Mouse (Mus musculus) liver, embryonic 14.5 days (tissue): ENCODE results near the gene 9930021J03Rik. TPM values are rescaled to one million over a fixed set of nuclear protein-coding genes. Genes with fewer than 3 reads are reported as not detected.

Experiments
- ATAC-seq: fragments of 200-750 bp; cut with Nextera tagmentation; 2 replicates; pipeline ENCODE4 v1.8.0; 2017; ENCODE audit warnings: moderate number of reproducible peaks, mild to moderate bottlenecking, moderate library complexity; ENCODE audit not compliant: insufficient read depth
- DNase-seq, 3 experiments: peaks; one replicate each; pipeline ENCODE4 v3.0.0-alpha.2; 2012 to 2013; ENCODE audit warnings: low read depth in 3 of 3, low spot score in 3 of 3
- H3K27ac ChIP-seq: fragments of 300-500 bp; sonication (generic); 2 replicates; pipeline ENCODE4 v1.5.1; 2014; ENCODE audit warnings: moderate library complexity, mild to moderate bottlenecking, control low read depth, inconsistent platforms
- H3K27me3 ChIP-seq: fragments of 300-500 bp; sonication (generic); 2 replicates; pipeline ENCODE4 v1.6.1; 2014; ENCODE audit warnings: mild to moderate bottlenecking, low read length, moderate library complexity; ENCODE audit not compliant: control insufficient read depth, insufficient read depth
- H3K36me3 ChIP-seq: fragments of 300-500 bp; sonication (generic); replicated peaks from 2 replicates; pipeline ENCODE4 v1.6.1; 2014; ENCODE audit warnings: low read depth; ENCODE audit not compliant: control insufficient read depth, insufficient read depth
- H3K4me1 ChIP-seq, 2 experiments: fragments of 200-500 bp in 1 of 2; fragments of 300-500 bp in 1 of 2; sonication (generic) in 1 of 2; replicated peaks; 2 replicates each; pipeline ENCODE4 v1.6.1; 2012 to 2014; ENCODE audit warnings: antibody characterized with exemption in 1 of 2, inconsistent platforms in 1 of 2, low read length in 1 of 2; ENCODE audit not compliant: control insufficient read depth in 2 of 2, insufficient read depth in 2 of 2
- H3K4me2 ChIP-seq: fragments of 300-500 bp; sonication (generic); 2 replicates; pipeline ENCODE4 v1.6.1; 2014; ENCODE audit warnings: low read depth, mild to moderate bottlenecking, control low read depth, moderate library complexity
- H3K4me3 ChIP-seq, 2 experiments: fragments of 200-500 bp in 1 of 2; fragments of 300-500 bp in 1 of 2; sonication (generic) in 1 of 2; 2 replicates each; pipeline ENCODE4 v1.5.1; 2012 to 2014; ENCODE audit warnings: low read depth in 2 of 2, low read length in 2 of 2, mild to moderate bottlenecking in 2 of 2, control low read depth in 1 of 2, inconsistent platforms in 1 of 2, moderate library complexity in 1 of 2; ENCODE audit not compliant: insufficient read depth in 1 of 2
- H3K9ac ChIP-seq: fragments of 300-500 bp; sonication (generic); replicated peaks from 2 replicates; pipeline ENCODE4 v1.6.1; 2014; ENCODE audit warnings: mild to moderate bottlenecking, control low read depth, moderate library complexity
- H3K9me3 ChIP-seq: fragments of 300-500 bp; sonication (generic); 2 replicates; pipeline ENCODE4 v1.6.1; 2016; ENCODE audit warnings: low read length, mixed read lengths; ENCODE audit not compliant: control insufficient read depth
- CTCF ChIP-seq: IDR thresholded peaks from 2 replicates; pipeline ENCODE4 v1.5.1; 2016; ENCODE audit warnings: antibody characterized with exemption, low read depth, control low read depth
- EP300 ChIP-seq: IDR thresholded peaks from 2 replicates; pipeline ENCODE4 v1.6.1; 2016; ENCODE audit warnings: antibody characterized with exemption, low read depth
- WGBS: fragments of 180-500 bp; shearing (Covaris S2); extraction: QIAGEN DNeasy Blood & Tissue Kit; methylation state at CpG from one replicate; pipeline ENCODE4 v1.1.7; 2014; ENCODE audit not compliant: insufficient replicate concordance; 5-methylcytosine and 5-hydroxymethylcytosine counted together
- polyA plus RNA-seq, 2 experiments: library from polyadenylated mRNA; depleted of rRNA in 1 of 2; stranded (reverse) in 1 of 2; unstranded in 1 of 2; fragments of >200 nt; fragmentation: Nextera tagmentation in 1 of 2; extraction: Ambion mirVana in 1 of 2; gene quantifications; 2 replicates each; pipeline versions ENCODE4 v1.2.1 to v1.2.3; 2012 to 2014

Gene 9930021J03Rik
- polyA plus RNA-seq, 2 experiments: 1.9 to 4.1 TPM

DNA sequence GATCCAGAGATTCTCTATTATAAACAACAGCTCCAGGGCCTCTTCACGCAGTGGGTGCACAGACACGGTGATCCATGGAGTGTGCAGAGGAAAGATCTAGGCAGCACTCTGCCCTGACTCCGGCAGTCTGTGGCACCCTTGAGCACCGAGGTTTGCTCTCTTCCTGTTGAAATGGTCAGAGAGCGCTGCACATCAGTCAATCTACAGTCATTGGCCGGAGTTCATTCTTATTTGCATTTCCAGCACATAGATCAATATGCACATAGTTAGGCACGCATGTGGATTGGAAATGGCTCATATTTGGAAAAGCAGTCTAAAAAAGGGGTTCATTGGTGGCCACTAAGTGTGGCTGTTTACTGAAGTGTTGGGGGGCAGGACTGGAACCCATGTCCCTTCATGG lies 137.7 kb downstream of the 9930021J03Rik start:
- Histone ChIP-seq H3K4me2 (no peak overlapping the region), H3K4me1 (peaks cover 0 to 8% of the 10 kb centered on the region in 2 experiments; a peak in 2 of 4 replicates), H3K27me3 (no peaks in the 10 kb centered on the region), H3K27ac (no peak overlapping the region), H3K36me3 (no peaks in the 10 kb centered on the region), H3K9ac (no peak overlapping the region), H3K9me3 (no peaks in the 10 kb centered on the region), H3K4me3 (no peak overlapping the region)
- TF ChIP-seq CTCF (no peak), EP300 (no peak)
- ATAC-seq: no peak
- WGBS: 56% methylated on average over 7 of the region's 7 CpGs
- no peak for DNase-seq

DNA sequence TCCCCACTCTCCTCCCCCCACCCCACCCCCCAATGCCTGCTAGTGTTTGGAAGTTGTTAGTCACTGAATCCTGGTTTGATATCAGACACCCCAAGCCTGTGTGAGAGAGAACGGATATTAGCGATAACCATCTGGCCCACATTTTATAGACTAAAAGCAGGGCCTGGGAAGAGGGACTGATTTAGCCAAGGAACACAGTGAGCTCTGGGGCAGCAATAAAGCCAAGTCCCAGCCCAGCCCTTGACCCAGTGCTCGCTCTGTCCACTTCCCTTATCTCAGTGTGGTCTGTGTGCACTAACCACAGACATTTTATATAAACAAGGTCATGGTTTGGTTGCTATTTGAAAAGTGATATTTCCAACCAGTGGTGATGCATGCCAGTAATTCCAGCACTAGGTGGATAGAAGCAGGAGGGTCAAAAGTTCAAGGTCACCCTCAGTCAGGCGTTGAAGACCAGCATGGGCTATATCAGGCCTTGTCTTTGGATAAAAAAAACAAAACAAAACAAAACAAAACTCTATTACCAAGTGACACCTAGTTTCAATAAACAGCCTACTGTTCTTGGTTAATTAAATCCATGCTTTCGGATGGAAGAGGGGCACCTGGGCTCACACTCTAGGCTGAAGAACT lies 138.7 kb downstream of the 9930021J03Rik start:
- Histone ChIP-seq H3K27ac (no peak overlapping the region), H3K27me3 (no peaks in the 10 kb centered on the region), H3K36me3 (no peaks in the 10 kb centered on the region), H3K4me1 (peaks cover 0 to 8% of the 10 kb centered on the region in 2 experiments; a peak in 2 of 4 replicates), H3K9ac (no peak overlapping the region), H3K4me3 (no peak overlapping the region), H3K4me2 (no peak overlapping the region), H3K9me3 (no peaks in the 10 kb centered on the region)
- no peak for TF ChIP-seq EP300
- TF ChIP-seq CTCF: no peak
- 48% methylated on average over 5 of the region's 5 CpGs for WGBS
- DNase-seq (no peak), ATAC-seq (no peak)

DNA sequence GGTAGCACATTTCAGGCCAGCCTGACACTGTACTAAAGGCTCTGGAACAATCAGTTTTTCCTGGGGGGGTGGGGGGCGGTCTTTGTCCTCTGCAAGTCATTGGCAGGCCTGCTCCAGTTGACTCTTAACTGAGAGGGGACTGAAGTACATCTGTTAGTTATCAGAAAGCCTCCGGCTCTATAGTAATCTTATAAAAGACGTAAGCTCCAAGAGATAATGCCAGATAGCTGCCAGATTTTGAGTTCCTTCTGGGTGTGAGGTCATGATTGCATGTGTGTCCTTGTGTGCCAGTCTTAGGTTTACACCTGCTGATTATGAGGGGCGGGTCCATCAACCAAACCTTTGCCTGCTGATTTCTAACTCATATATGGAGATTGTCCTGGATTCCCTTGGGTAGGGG lies 139.6 kb downstream of the 9930021J03Rik start:
- Histone ChIP-seq H3K27me3 (no peaks in the 10 kb centered on the region), H3K4me1 (peaks cover 0 to 8% of the 10 kb centered on the region in 2 experiments; a peak in 2 of 4 replicates), H3K4me3 (no peak overlapping the region), H3K9me3 (no peaks in the 10 kb centered on the region), H3K4me2 (no peak overlapping the region), H3K9ac (no peak overlapping the region), H3K36me3 (no peaks in the 10 kb centered on the region), H3K27ac (no peak overlapping the region)
- no peak for TF ChIP-seq EP300
- TF ChIP-seq CTCF: no peak
- 37% methylated on average over 4 of the region's 4 CpGs for WGBS
- 0 out of 2 replicates have a peak, but pooled peaks have one; percentile 23 for ATAC-seq
- no peak for DNase-seq

DNA sequence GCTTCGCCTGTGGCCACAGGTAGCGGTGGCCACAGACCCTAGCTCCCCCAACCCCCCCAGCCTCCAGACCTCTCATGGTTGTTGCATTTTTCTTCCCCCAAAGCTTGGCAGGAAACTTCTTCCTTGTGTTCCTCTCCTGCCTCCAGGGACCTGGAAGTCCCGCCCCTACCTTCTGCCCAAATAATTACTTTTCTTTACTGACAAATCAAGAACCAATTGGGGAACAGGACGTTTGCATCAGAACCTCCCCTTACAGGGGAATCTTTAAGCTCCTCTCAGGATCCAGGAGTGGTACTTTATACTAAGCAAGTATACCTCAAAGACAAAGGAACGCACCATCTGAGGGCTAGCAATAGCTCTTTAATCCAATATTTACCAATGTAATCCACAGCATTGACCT lies 140.9 kb downstream of the 9930021J03Rik start:
- Histone ChIP-seq H3K4me2 (no peak overlapping the region), H3K9me3 (no peaks in the 10 kb centered on the region), H3K9ac (no peak overlapping the region), H3K4me1 (peaks cover 0 to 8% of the 10 kb centered on the region in 2 experiments; a peak in 2 of 4 replicates), H3K27ac (no peak overlapping the region), H3K4me3 (no peak overlapping the region), H3K36me3 (no peaks in the 10 kb centered on the region), H3K27me3 (no peaks in the 10 kb centered on the region)
- DNase-seq: no peak
- 68% methylated on average over 5 of the region's 5 CpGs for WGBS
- ATAC-seq: no peak
- TF ChIP-seq EP300: no peak
- no peak for TF ChIP-seq CTCF

Other genes with a start within 250 kb of the 9930021J03Rik start
- 5.9 and 6.8 TPM in 2 replicates for gene Ermp1, start 157.6 kb downstream of the 9930021J03Rik start, polyA plus RNA-seq (2012; rRNA removed)
- 7.2 and 8.6 TPM in 2 replicates for gene Ermp1, start 157.6 kb downstream of the 9930021J03Rik start, polyA plus RNA-seq (2014; fragmentation: Nextera tagmentation; extraction: Ambion mirVana)
- not detected in 2 replicates for gene Mlana, start 108.2 kb downstream of the 9930021J03Rik start, polyA plus RNA-seq (2012; rRNA removed)
- gene Mlana, start 108.2 kb downstream of the 9930021J03Rik start, polyA plus RNA-seq (2014; fragmentation: Nextera tagmentation; extraction: Ambion mirVana): not detected in 2 replicates
- gene Ranbp6, start 7.0 kb upstream of the 9930021J03Rik start, polyA plus RNA-seq (2012; rRNA removed): 2.6 and 4.3 TPM in 2 replicates
- 6.2 and 6.5 TPM in 2 replicates for gene Ranbp6, start 7.0 kb upstream of the 9930021J03Rik start, polyA plus RNA-seq (2014; fragmentation: Nextera tagmentation; extraction: Ambion mirVana)
- gene Il33, start 119.1 kb upstream of the 9930021J03Rik start, polyA plus RNA-seq (2012; rRNA removed): 0.32 and 0.45 TPM in 2 replicates
- gene Il33, start 119.1 kb upstream of the 9930021J03Rik start, polyA plus RNA-seq (2014; fragmentation: Nextera tagmentation; extraction: Ambion mirVana): 0.39 and 1.1 TPM in 2 replicates
- gene Trpd52l3, start 197.8 kb upstream of the 9930021J03Rik start, polyA plus RNA-seq (2012; rRNA removed): not detected in 2 replicates
- not detected in 2 replicates for gene Trpd52l3, start 197.8 kb upstream of the 9930021J03Rik start, polyA plus RNA-seq (2014; fragmentation: Nextera tagmentation; extraction: Ambion mirVana)
- gene Uhrf2, start 224.5 kb upstream of the 9930021J03Rik start, polyA plus RNA-seq (2012; rRNA removed): 35.5 and 38.6 TPM in 2 replicates
- 30.8 and 33.5 TPM in 2 replicates for gene Uhrf2, start 224.5 kb upstream of the 9930021J03Rik start, polyA plus RNA-seq (2014; fragmentation: Nextera tagmentation; extraction: Ambion mirVana)